Mouse (Mus musculus): ENCODE measurements around the gene Cysltr1. TPM values are rescaled to one million over a fixed set of nuclear protein-coding genes. Genes with fewer than 3 reads are reported as not detected.

Gene Cysltr1
- polyA plus RNA-seq (2012; rRNA removed) = 0.36 and 0.86 TPM in 2 replicates

DNA sequence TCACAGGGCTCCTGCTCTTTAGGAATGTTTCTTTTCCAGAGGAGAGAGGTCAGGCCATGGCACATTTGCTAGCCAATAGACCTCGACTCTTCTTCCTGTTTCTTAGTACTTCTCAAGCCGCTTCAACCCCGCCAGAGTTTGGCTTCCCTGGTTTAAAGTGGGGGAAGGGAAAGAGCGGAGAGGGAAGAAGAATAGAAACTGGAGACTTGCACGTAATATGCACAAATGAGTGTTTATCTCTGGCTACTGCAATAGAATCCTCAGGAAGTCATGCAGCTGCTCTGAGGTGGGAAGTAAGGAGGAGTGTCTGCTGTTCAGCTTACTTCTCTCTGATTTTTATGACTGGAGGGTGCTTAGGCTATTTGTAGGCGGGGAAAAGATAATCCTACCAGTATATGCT lies at the start of gene Cysltr1:
TSS of gene Cysltr1 (minus strand) at position 294 of the 400 bp plus-strand sequence.
- no peak for DNase-seq (ENCODE audit: extremely low spot score in 1 of 2, low spot score in 1 of 2)

DNA sequence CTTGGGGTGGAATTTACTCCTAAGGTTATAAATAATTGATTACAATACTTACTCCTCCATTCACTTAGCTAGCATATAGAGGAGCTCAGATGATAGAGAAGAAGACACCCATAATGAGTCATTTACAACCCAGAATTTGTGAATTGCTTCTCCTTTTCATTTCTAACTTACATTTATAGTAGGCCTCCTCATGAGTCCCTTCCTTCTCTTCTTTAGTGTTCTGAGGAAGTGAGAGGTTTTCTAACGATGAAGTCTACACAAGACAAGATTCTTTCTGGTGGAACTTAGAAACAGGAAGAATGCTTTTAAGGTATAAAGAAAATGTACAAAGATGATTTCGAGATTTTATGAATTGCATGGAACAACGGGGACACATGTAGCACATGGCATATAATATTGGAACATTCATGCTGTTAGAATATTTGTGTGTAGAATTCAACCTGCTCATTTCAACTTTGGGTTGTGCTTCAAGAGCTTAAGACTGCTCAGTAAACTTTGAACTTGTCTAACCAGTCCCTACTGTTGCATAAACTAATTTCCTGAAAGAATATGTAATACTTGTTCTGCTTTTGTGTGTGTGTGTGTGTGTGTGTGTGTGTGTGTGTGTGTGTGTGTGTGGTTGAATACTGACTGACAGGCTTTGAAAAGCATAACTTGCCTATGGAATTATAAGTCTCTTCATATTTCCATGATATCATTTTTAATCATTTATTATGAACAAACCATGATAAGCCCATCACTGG lies 31.5 kb upstream of the Cysltr1 start:
- no peak for DNase-seq (ENCODE audit: extremely low spot score in 1 of 2, low spot score in 1 of 2)

DNA sequence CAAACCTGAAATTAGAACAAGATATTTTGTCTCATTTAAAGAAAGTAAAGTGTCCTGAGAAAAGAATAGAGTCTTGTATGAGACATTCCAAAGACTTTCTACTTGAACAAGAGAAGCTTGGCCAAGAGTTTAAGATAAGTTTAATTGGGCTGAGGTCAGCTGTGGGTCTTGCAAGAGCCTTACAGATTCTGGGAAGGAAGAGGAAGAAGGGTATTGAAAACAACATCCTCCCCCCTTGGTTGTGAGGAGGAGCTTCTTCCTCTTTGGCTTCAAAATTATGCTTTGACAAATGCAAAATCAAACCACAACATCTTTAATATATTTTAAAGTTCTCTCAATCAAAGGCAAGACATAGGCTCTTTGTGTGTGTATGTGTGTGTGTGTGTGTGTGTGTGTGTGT lies 30.1 kb upstream of the Cysltr1 start:
- no peak for DNase-seq (ENCODE audit: extremely low spot score in 1 of 2, low spot score in 1 of 2)

DNA sequence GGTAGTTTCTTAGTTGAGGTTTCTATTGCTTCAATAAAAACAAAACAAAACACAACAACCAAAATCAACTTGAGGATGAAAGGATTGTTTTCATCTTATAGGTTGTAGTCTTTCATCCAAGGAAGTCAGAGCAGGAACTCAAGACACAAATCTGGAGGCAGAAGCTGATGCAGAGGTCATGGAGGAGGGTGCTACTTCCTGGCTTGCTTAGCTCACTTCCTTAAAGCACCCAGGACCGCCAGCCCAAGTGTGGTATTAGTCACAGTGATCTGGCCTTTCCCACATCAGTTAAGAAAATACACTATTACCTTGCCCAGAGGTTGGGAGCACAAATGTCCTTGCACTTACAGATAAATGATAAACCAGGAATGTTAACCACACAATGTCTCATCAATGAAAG lies 25.0 kb upstream of the Cysltr1 start:
- DNase-seq (ENCODE audit: extremely low spot score in 1 of 2, low spot score in 1 of 2) = no peak

DNA sequence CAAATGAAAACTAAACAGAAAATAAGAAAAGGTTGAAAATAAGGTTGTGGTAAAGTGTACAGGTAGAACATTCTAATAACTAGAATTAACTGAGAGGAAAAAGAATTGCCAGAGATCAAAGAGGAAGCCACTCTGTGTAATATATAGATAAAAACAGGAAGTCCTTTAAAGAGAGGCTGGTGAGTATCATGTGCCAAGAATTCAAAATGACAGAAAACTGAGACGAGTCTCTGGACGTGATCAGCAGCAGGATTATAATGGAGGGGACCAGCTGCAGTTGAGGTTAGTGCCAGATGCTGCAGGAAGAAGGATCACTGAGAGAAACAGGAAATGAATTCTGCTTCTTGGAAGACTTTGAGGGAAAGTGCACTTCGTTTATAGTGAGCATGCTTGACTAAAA lies 20.2 kb upstream of the Cysltr1 start:
- no peak for DNase-seq (ENCODE audit: extremely low spot score in 1 of 2, low spot score in 1 of 2)

DNA sequence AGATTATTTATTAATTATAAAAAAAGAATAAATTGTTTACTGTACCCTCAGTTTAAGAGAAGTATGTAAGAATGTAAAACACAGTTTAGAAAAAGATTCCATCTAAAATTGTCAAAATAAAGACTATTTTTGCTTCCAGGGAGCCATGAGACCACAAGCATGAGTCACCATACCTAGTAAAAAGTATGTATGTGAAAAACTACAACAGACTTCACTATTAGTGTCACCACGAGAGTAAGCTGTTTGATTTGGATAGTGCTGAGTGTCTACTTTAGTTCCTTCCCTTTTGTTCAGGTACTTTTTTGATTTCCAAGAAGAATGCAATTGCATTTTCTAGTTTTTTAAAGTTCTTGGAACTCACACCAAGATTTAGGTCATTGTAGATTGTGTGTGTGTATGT lies 19.0 kb upstream of the Cysltr1 start:
- no peak for DNase-seq (ENCODE audit: extremely low spot score in 1 of 2, low spot score in 1 of 2)

DNA sequence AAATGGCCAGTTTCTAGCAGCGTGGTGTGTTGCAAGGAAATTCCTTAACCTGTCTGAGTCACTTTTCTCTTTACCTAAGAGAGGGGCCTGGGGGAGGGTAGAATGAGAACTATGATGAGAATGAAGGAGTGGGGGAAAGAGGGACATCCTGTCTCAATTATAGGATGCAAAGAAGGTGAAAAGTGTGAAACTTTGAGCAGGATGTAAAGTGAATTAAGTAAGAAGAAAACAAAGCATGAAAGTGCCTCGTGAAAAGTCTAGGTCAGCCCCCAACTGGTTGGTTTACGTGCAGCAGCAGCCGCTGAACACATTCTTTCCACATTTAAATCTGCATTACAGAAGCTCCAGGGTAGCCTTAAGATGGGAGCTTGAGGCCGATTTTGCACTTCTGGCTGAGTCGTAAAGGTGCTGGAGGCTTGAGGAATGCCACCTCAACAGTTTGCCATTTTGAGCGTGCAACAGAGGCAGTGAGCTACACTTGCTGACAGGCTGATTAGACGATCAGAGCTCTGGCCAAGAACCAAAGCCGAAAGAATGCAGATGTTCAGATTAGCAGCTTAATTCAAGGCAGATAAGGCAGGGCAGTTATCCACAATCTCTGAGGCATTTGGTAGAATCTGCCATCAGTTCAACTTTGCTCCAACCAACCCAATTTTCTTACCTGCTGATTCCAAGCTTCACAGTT lies 763 bp downstream of the Cysltr1 start:
- no peak for DNase-seq (ENCODE audit: extremely low spot score in 1 of 2, low spot score in 1 of 2)

DNA sequence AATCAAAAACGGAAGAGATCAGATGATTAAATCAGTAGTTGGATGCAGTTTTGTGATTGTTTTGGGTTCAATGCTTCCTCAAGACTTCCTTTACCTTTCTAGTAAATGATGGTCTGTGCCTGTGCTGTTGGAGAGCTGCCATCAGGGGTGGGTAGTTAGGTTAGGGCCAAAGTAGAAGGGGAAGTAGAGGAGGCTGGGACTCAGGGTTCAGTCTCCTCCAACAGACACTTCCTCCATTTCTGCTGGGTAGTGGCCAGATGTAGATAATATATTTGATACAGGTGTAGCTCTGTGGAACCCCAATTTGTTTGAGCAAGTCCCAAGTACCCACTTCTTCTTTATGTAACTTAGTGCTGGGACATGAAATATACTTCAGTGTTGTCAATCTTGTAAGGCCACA lies 7.6 kb downstream of the Cysltr1 start:
- no peak for DNase-seq (ENCODE audit: extremely low spot score in 1 of 2, low spot score in 1 of 2)

DNA sequence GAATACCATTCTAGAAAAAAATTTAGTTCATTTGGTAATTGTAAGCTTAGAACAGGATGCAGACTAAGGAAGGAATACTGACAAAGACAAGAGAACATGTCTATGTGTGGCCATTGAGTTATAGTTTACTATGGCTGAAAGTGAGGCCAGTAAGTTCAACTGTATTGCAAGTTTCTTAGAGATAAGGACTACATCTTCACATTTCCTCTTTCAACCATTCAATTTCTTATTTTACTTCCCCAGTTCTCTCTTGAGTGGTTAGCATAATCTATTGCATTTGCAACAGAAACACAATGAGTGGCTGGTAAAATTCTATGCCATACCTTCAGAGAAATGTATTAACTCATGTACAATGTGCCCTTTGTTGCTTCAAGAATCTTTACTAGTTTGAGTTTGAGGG lies 9.6 kb downstream of the Cysltr1 start:
- DNase-seq (ENCODE audit: extremely low spot score in 1 of 2, low spot score in 1 of 2) = no peak

DNA sequence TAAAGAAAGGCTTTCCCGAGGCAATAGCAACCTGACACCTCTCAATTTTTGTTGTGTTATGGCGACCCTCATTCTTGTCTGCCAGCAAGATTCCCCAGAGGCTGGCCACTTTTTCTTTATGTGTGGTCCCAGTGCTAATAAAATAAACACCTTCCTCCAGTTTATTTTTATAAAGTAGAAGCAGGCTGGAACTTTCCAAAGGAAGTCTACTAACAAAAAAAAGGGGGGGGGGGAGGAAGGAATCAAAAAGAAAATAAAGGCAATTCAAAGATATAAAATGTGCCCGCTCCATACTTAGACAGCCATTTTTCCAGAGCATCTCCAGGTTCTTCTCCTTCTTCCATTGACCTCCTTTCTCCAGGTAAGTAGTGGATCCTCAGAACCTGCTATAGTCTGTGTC lies 20.6 kb downstream of the Cysltr1 start, which contains the start of gene Gm5127:
TSS of gene Gm5127 (plus strand) at position 301 of the 400 bp plus-strand sequence.
- no peak for DNase-seq (ENCODE audit: extremely low spot score in 1 of 2, low spot score in 1 of 2)

DNA sequence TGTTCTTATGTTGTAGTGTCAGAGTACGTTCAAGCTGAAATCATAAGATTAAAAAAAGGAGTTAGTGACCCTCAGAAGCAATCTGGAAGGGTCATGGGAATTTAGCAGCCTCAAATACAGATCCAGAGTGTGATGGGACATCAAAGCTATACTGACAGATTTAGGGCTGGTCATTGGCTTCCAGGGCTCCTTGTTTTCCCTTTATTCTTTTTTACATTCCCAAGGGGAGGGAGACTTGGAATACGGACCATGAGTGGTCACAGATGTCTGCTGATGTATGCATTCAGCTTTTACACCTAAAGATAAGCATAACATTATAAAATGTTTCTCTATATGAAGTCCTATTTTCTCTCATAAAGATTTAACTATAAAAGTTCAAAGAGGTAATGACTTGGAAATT lies 21.3 kb downstream of the Cysltr1 start:
- no peak for DNase-seq (ENCODE audit: extremely low spot score in 1 of 2, low spot score in 1 of 2)

DNA sequence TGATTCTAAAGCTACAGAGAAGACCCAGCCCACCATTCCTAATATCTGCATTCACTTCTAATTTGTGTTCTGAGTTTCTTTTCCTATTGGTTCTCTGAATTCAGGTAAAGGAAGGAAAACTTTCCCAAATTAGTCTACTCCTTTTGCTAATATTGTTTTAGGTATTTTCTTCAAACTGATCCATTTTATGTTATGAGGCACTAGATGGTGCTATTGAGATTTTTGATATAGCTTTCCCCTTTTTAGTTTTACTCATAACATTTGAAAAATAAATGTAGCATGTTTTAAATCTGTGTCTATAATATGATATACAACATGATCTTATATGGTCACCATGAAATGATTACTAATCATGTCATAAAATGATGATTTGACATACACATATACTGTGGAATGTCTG lies 23.1 kb downstream of the Cysltr1 start:
- DNase-seq (ENCODE audit: extremely low spot score in 1 of 2, low spot score in 1 of 2) = no peak

DNA sequence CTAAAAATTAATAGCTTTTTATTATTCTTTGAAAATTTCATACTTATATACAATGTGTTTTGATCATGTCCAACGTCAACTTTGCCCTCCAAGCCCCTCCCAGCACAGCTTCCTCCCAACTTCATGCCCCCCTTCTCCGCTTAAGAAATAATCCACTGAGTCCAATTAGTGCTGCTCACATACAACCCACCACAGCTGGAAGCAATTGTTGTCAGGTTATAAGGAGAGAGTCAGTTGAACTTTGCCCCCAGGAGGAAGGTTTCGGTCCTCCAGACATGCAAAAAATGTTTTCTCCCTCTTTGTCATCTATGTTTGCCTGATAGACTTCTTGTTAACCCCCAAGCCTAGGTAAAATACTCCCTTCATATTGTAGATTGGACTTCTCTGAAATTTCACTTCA lies 24.5 kb downstream of the Cysltr1 start:
- DNase-seq (ENCODE audit: extremely low spot score in 1 of 2, low spot score in 1 of 2) = no peak

DNA sequence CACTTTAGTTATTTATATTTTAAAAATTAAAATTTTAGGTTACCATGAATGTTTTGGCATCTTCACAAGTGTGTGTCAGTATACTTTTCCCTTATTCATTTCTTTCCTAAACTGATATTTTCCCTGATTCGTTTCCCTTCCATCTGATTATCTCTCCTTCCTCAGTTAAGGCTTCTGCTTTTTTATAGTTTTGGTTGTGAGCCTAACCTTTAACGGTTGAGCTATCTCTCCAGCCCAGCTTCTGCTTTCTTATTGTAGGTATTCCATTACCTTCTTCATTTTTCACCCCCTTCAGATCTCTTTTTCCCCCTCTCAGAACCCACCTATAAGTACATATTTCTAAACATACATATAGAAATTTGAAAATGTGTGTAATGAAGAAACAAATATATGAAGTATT lies 48.0 kb downstream of the Cysltr1 start:
- no peak for DNase-seq (ENCODE audit: extremely low spot score in 1 of 2, low spot score in 1 of 2)

DNA sequence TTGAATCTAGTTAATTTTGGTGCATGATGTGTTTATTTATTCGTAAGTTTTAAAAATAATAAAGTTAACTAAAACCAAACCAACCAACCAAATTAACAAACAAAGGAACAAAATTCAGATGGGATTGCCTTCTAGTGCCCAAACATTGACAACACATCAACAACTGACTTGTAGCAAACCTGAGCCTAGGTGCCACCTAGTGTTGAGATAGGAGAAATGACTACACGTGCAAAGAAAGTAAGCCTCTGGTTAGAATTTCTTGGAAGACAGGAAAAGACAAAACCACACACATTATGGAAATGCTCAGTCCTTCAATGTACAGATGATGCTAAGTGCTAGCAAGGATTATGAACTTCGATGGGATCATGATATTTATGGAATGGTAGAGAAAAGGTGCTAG lies 67.1 kb downstream of the Cysltr1 start:
- no peak for DNase-seq (ENCODE audit: extremely low spot score in 1 of 2, low spot score in 1 of 2)

Other genes with a start within 250 kb of the Cysltr1 start
- 0.02 TPM in 1 of 2 replicates, not detected in the other for gene Fndc3c1, start 118.3 kb downstream of the Cysltr1 start, polyA plus RNA-seq (2012; rRNA removed)
- gene Gm5127, start 20.5 kb downstream of the Cysltr1 start, polyA plus RNA-seq (2012; rRNA removed) = 0.30 and 0.34 TPM in 2 replicates
- gene Rtl3, start 237.0 kb upstream of the Cysltr1 start, polyA plus RNA-seq (2012; rRNA removed) = 0.08 and 0.16 TPM in 2 replicates